In genomic region chr7:29944201-29944600, GRCm38 (mm10) we compare ENCODE assay signal across 26 mouse cellular contexts. TPM values are rescaled to one million over a fixed set of nuclear protein-coding genes. Genes with fewer than 3 reads are reported as not detected.
DNase-seq lines count a peak whose midpoint lies in the region; TF ChIP-seq lines count a peak whose summit lies in the region.
"Had no signal": no experiment of that assay in that cellular context is flagged by ENCODE, and none has a peak within 500 bp of the region (broad histone marks: within the 10 kb centered on the region; RNA-seq: fewer than 3 reads in every experiment).

No protein-coding gene starts in this region.

- H3K9me3 ChIP-seq in E14TG2a.4 (ENCODE audit: low read length), result no peaks in the 10 kb centered on the region
- no peaks in the 10 kb centered on the region for H3K9me3 ChIP-seq in ES-Bruce4 (replicated peaks; ENCODE audit: control insufficient read depth, insufficient read depth, low read length, poor library complexity, severe bottlenecking)
- H3K9me3 ChIP-seq: heart, embryonic 13.5 days; hindbrain, embryonic 12.5 days; limb, embryonic 15.5 days; midbrain, embryonic 15.5 days; neural tube, embryonic 13.5 days had no signal

- H3K36me3 ChIP-seq in E14TG2a.4 (ENCODE audit: insufficient read depth, low read length) (peaks cover 33% of the 10 kb centered on the region), ES-Bruce4 (ENCODE audit: control insufficient read depth, insufficient read depth, low read length, poor library complexity, severe bottlenecking) (no peaks in the 10 kb centered on the region)

- H3K27me3 ChIP-seq in E14TG2a.4 (ENCODE audit: insufficient read depth, low read length) (no peaks in the 10 kb centered on the region), ES-Bruce4 (ENCODE audit: control insufficient read depth, insufficient read depth, low read length, poor library complexity, severe bottlenecking) (no peaks in the 10 kb centered on the region)
- H3K27me3 ChIP-seq: heart, embryonic 13.5 days; hindbrain, embryonic 12.5 days; limb, embryonic 15.5 days; midbrain, embryonic 15.5 days; neural tube, embryonic 13.5 days had no signal

- H3K4me3 ChIP-seq in layer of hippocampus, adult 2 months, result no peak overlapping the region
- H3K4me3 ChIP-seq in E14TG2a.4 (replicated peaks; ENCODE audit: low read length) (peak overlapping the region; percentile 75), ES-Bruce4 (ENCODE audit: low read depth, low read length) (peak overlapping the region; percentile 54; the same call in 1 of the 2 replicates)
- H3K4me3 ChIP-seq: heart, embryonic 13.5 days; hindbrain, embryonic 12.5 days; limb, embryonic 15.5 days; midbrain, embryonic 15.5 days; myocyte; neural tube, embryonic 13.5 days had no signal

- peak; percentile 68; the same call in 1 of the 2 replicates for TF ChIP-seq EP300 in ES-Bruce4 (IDR thresholded peaks at IDR 0.05; ENCODE audit: insufficient read depth, low read depth, low read length)

- peak overlapping the region; percentile 38 for H3K9ac ChIP-seq in ES-Bruce4 (ENCODE audit: low read depth, poor library complexity, severe bottlenecking)
- H3K9ac ChIP-seq: heart, embryonic 13.5 days; hindbrain, embryonic 12.5 days; limb, embryonic 15.5 days; liver, embryonic 14.5 days; lung, embryonic 14.5 days; midbrain, embryonic 15.5 days; neural tube, embryonic 13.5 days had no signal

- no peak for TF ChIP-seq CTCF in layer of hippocampus, adult 2 months (conservative IDR thresholded peaks at IDR 0.05)
- no peak for TF ChIP-seq CTCF in E14TG2a.4 (conservative IDR thresholded peaks at IDR 0.05; ENCODE audit: low read length)
- TF ChIP-seq CTCF in ES-Bruce4 (IDR thresholded peaks at IDR 0.05; ENCODE audit: low read depth, low read length), result no peak

- H3K4me1 ChIP-seq in E14TG2a.4 (replicated peaks; ENCODE audit: low read depth, low read length) (peaks cover 56% of the 10 kb centered on the region), ES-Bruce4 (ENCODE audit: control insufficient read depth, insufficient read depth, low read length) (peaks cover 9% of the 10 kb centered on the region)
- H3K4me1 ChIP-seq: hindbrain, embryonic 12.5 days; limb, embryonic 15.5 days; midbrain, embryonic 15.5 days; neural tube, embryonic 13.5 days had no signal

- H3K27ac ChIP-seq in layer of hippocampus, adult 2 months, result peak overlapping the region; percentile 73
- H3K27ac ChIP-seq in ES-Bruce4 (ENCODE audit: insufficient read depth, low read length), result peak overlapping the region; percentile 99
- H3K27ac ChIP-seq: heart, embryonic 13.5 days; hindbrain, embryonic 12.5 days; limb, embryonic 15.5 days; liver, embryonic 14.5 days; midbrain, embryonic 15.5 days; neural tube, embryonic 13.5 days had no signal

- peak; percentile 45 for TF ChIP-seq POLR2A in ES-Bruce4 (IDR thresholded peaks at IDR 0.05; ENCODE audit: insufficient read depth, low read length)

- DNase-seq in layer of hippocampus, adult 2 months (ENCODE audit: low spot score in 2 of 2), result peak; percentile 38 to 49
- no peak for DNase-seq in layer of hippocampus, postnatal 25 days (ENCODE audit: extremely low spot score in 1 of 2, low spot score in 1 of 2)
- peak; percentile 52 for DNase-seq in brain, adult 2 months (ENCODE audit: low read depth, low spot score)
- DNase-seq in gastrocnemius, adult 18-20 months (ENCODE audit: low spot score), result no peak
- DNase-seq in testis, postnatal 14 days (ENCODE audit: low spot score), result no peak
- DNase-seq: adrenal gland, adult 8-10 months; cerebellum, adult 8-10 months; gastrocnemius, postnatal 25 days; heart, adult 18-20 months; heart, postnatal 14 days; kidney, postnatal 25 days; left cerebral cortex, postnatal 4 days; lung, embryonic 14.5 days; lung, postnatal 36 days; retina, postnatal 1 day; right cerebral cortex, postnatal 4 days; thymus, postnatal 25 days had no signal

RNA-seq across cellular contexts. Expression of gene Zfp74, which starts 9.7 kb away (rescaled TPM):
- total RNA-seq in layer of hippocampus, adult 2 months (2021), result 10 to 100 TPM; 17.0 to 17.5 TPM
- 10 to 100 TPM; 15.1 to 16.7 TPM for total RNA-seq in layer of hippocampus, postnatal 25 days (2021)
- 19.6 and 19.7 TPM in 2 replicates for polyA plus RNA-seq in ES-Bruce4 (2011; ENCODE audit: insufficient read depth, insufficient read length, low read depth, missing spikeins)
- 1 to 10 TPM; 5.4 to 6.4 TPM for total RNA-seq in gastrocnemius, adult 18-20 months (2021)

RNA-seq across cellular contexts. Expression of gene Zfp383, which starts 36.2 kb away (rescaled TPM):
- 1 to 10 TPM; 8.4 to 9.1 TPM for total RNA-seq in layer of hippocampus, adult 2 months (2021)
- 1 to 10 TPM; 8.4 to 8.7 TPM for total RNA-seq in layer of hippocampus, postnatal 25 days (2021)
- polyA plus RNA-seq in ES-Bruce4 (2011; ENCODE audit: insufficient read depth, insufficient read length, low read depth, missing spikeins), result 10.4 and 10.8 TPM in 2 replicates
- total RNA-seq in gastrocnemius, adult 18-20 months (2021), result 1 to 10 TPM; 4.2 to 4.6 TPM

RNA-seq across cellular contexts. Expression of gene Zfp27, which starts 37.8 kb away (rescaled TPM):
- total RNA-seq in layer of hippocampus, adult 2 months (2021), result 10 to 100 TPM; 20.5 to 22.2 TPM
- total RNA-seq in layer of hippocampus, postnatal 25 days (2021), result 10 to 100 TPM; 19.5 to 20.1 TPM
- polyA plus RNA-seq in ES-Bruce4 (2011; ENCODE audit: insufficient read depth, insufficient read length, low read depth, missing spikeins), result 3.7 and 5.0 TPM in 2 replicates
- 1 to 10 TPM; 7.9 to 8.1 TPM for total RNA-seq in gastrocnemius, adult 18-20 months (2021)

RNA-seq across cellular contexts. Expression of gene Zfp568, which starts 39.6 kb away (rescaled TPM):
- 1 to 10 TPM; 3.1 to 3.6 TPM for total RNA-seq in layer of hippocampus, adult 2 months (2021)
- 1 to 10 TPM; 2.5 to 3.5 TPM for total RNA-seq in layer of hippocampus, postnatal 25 days (2021)
- polyA plus RNA-seq in ES-Bruce4 (2011; ENCODE audit: insufficient read depth, insufficient read length, low read depth, missing spikeins), result 98.0 and 103 TPM in 2 replicates
- total RNA-seq in gastrocnemius, adult 18-20 months (2021), result 10 to 100 TPM; 11.0 to 16.9 TPM

Comparison
In these comparisons a context has a peak if more than half of its experiments do, and no peak if none do; other contexts are left out.
1. DNase-seq: peak in layer of hippocampus, adult 2 months (2 of 2) and brain, adult 2 months (single experiment); none in layer of hippocampus, postnatal 25 days (0 of 2), gastrocnemius, adult 18-20 months (single experiment) and testis, postnatal 14 days (single experiment).